Mouse (Mus musculus): Measurements from ENCODE around the gene Cd3eap. TPM values are rescaled to one million over a fixed set of nuclear protein-coding genes. Genes with fewer than 3 reads are reported as not detected.

The Cd3eap gene
- polyA plus RNA-seq, 1 experiment from 2014 or later: 30.2 TPM

DNA sequence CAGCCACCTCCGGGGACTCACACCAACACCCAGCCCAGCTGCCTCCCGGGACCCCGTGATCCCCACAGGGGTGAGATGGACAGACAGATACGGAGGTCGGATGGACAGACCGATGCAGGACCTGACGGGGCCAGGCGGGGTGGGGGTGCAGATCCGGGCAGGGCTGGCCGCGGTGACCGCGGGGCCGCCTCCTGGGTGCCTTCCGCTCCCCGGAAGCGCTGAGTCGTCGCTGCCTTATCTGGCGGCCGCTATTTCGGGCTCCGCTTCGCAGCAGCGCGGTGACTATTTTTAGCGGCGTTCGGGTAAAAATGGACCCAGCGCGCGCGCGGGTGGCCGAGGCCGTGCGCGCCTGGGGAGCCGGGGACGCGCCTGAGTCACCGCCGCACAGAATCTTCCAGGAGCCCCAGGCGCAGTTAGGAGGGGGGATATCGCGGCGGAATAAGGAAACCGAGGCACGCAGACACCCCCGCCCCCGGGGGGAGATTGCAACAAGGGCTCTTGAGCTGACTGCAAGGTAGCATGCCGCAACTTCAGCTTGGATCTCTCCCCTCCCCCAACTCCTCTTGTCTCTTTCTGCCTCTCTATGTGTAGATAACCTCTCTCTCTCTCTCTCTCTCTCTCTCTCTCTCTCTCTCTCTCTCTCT, 26.5 kb downstream of the Cd3eap start:
- DNase-seq (ENCODE audit: low spot score) (peak; percentile 73), ATAC-seq (replicated peaks; ENCODE audit: low FRiP score) (peak; percentile 75)
- Histone ChIP-seq H3K36me3 (ENCODE audit: control insufficient read depth, insufficient read depth, low read length) (no peaks in the 10 kb centered on the region), H3K9ac (ENCODE audit: low read depth, low read length) (peak overlapping the region; percentile 68), H3K9me3 (ENCODE audit: control insufficient read depth, low read length) (no peaks in the 10 kb centered on the region), H3K4me1 (replicated peaks; ENCODE audit: control insufficient read depth, insufficient read depth, low read length) (peaks cover 11% of the 10 kb centered on the region), H3K4me3 (ENCODE audit: low read depth, low read length) (peak overlapping the region; percentile 67), H3K27me3 (replicated peaks; ENCODE audit: control insufficient read depth, insufficient read depth, low read length) (no peaks in the 10 kb centered on the region; the same call in 1 of the 2 replicates), H3K4me2 (peak overlapping the region; percentile 91), H3K27ac (ENCODE audit: low read depth, low read length) (peak overlapping the region; percentile 58; the same call in 1 of the 2 replicates)
- WGBS: under 1% methylated on average over 50 of the region's 52 CpGs

DNA sequence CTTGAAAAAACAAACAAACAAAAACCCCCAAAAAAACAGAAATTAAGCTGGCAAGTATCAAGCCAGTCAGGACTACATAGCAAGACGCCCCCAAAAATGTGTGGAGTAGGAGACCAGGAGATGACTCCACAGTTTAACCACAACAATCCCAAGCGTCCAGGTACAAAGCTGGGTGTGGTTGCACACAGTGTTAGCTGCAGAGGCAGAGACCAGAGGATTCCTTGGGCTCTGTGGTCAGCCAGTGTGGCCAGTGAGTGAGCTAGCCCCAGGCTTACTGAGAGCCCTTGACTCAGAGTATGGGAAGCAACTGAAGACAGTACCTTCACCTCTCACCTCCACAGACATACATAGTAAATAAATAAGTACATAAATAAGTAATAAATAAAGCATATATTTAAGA, 27.4 kb downstream of the Cd3eap start:
- peaks cover 20% of the 10 kb centered on the region for H3K4me1 ChIP-seq (replicated peaks; ENCODE audit: control insufficient read depth, insufficient read depth, low read length)

DNA sequence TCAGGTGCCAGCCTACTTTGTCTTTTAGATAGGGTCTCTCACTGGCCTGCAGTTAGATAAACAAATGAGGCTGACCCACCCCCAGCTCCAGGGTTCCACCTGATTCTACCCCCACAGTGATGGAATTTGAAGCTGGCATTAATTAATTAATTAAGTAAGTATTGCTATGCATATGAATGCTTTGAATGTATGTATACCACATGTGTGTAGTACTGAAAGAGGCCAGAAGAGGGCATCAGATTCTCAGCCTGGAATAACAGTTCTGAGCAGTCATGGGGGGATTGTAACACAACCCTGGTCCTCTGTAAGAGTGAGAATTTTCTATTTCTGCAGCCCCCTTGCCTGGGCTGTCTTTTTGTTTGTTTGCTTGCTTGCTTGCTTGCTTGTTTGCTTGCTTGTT, 30.9 kb downstream of the Cd3eap start:
- ATAC-seq (replicated peaks; ENCODE audit: low FRiP score) (no peak), DNase-seq (ENCODE audit: low spot score) (no peak)

More for the DNA sequence above, 27.4 kb downstream of the Cd3eap start:
- Histone ChIP-seq H3K4me2 (no peak overlapping the region), H3K9ac (ENCODE audit: low read depth, low read length) (no peak overlapping the region), H3K27me3 (replicated peaks; ENCODE audit: control insufficient read depth, insufficient read depth, low read length) (peaks cover 1% of the 10 kb centered on the region; the same call in 1 of the 2 replicates), H3K36me3 (ENCODE audit: control insufficient read depth, insufficient read depth, low read length) (no peaks in the 10 kb centered on the region), H3K4me3 (ENCODE audit: low read depth, low read length) (no peak overlapping the region), H3K27ac (ENCODE audit: low read depth, low read length) (no peak overlapping the region), H3K9me3 (ENCODE audit: control insufficient read depth, low read length) (no peaks in the 10 kb centered on the region)
- WGBS: 60% methylated on average over 2 of the region's 2 CpGs
- ATAC-seq (replicated peaks; ENCODE audit: low FRiP score) (no peak), DNase-seq (ENCODE audit: low spot score) (no peak)

DNA sequence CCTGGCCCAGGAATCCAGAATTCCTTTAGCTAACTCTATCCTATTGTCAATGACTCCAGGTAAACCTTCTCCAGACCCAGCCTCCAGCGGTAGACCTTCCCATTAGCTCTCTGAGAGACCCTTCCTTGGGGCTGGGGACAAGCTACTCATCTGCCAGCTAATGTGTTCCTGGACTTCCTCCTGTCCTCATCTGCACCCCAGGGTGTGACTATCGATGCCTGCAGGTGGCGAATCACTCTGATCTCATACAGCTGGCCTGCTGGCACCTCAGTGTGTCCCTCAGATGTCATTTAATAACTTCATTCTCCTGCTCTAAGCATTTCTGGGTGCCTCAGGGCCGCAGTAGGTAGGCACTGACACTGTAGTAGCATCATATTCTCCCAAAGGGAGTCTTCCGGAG, 31.5 kb downstream of the Cd3eap start:
- no peak overlapping the region for H3K27ac ChIP-seq (ENCODE audit: low read depth, low read length)
- H3K36me3 ChIP-seq (ENCODE audit: control insufficient read depth, insufficient read depth, low read length): no peaks in the 10 kb centered on the region
- H3K27me3 ChIP-seq (replicated peaks; ENCODE audit: control insufficient read depth, insufficient read depth, low read length): peaks cover 12% of the 10 kb centered on the region
- ATAC-seq (replicated peaks; ENCODE audit: low FRiP score): no peak
- no peak overlapping the region for H3K9ac ChIP-seq (ENCODE audit: low read depth, low read length)
- 0 out of 2 replicates have a peak overlapping the region, but pooled peaks have one; percentile 17 for H3K4me3 ChIP-seq (ENCODE audit: low read depth, low read length)
- no peak for DNase-seq (ENCODE audit: low spot score)
- peak overlapping the region; percentile 78 for H3K4me2 ChIP-seq
- WGBS: 69% methylated on average over 5 of the region's 5 CpGs
- peaks cover 29% of the 10 kb centered on the region for H3K4me1 ChIP-seq (replicated peaks; ENCODE audit: control insufficient read depth, insufficient read depth, low read length)
- H3K9me3 ChIP-seq (ENCODE audit: control insufficient read depth, low read length): no peaks in the 10 kb centered on the region

More for the DNA sequence above, 30.9 kb downstream of the Cd3eap start:
- Histone ChIP-seq H3K9me3 (ENCODE audit: control insufficient read depth, low read length) (no peaks in the 10 kb centered on the region), H3K27me3 (replicated peaks; ENCODE audit: control insufficient read depth, insufficient read depth, low read length) (peaks cover 6% of the 10 kb centered on the region), H3K36me3 (ENCODE audit: control insufficient read depth, insufficient read depth, low read length) (no peaks in the 10 kb centered on the region), H3K4me2 (no peak overlapping the region), H3K4me3 (ENCODE audit: low read depth, low read length) (no peak overlapping the region), H3K4me1 (replicated peaks; ENCODE audit: control insufficient read depth, insufficient read depth, low read length) (peaks cover 30% of the 10 kb centered on the region), H3K27ac (ENCODE audit: low read depth, low read length) (no peak overlapping the region), H3K9ac (ENCODE audit: low read depth, low read length) (no peak overlapping the region)

DNA sequence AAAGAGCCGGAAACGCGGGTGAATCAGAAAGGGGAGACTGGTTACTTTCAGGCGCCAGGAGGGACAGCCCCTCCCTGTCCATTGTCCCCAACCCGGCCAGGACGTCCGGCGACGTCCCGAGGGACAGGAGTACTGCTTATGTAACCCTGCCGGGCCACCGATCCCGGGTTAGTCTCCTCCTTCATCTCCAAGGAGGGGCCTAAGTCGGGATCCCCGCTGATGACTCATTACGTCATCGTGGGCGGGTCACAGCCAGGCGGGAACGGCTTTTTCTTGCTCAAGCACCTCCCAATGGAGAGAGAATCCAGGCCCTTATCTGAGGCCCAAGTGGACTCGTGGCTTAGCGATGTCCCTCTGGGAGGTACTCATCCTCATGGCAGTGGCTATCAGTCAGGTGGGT, 32.2 kb downstream of the Cd3eap start:
- peak overlapping the region; percentile 78 for H3K4me2 ChIP-seq
- H3K27me3 ChIP-seq (replicated peaks; ENCODE audit: control insufficient read depth, insufficient read depth, low read length): peaks cover 18% of the 10 kb centered on the region
- WGBS: 0% methylated on average over 22 of the region's 22 CpGs

DNA sequence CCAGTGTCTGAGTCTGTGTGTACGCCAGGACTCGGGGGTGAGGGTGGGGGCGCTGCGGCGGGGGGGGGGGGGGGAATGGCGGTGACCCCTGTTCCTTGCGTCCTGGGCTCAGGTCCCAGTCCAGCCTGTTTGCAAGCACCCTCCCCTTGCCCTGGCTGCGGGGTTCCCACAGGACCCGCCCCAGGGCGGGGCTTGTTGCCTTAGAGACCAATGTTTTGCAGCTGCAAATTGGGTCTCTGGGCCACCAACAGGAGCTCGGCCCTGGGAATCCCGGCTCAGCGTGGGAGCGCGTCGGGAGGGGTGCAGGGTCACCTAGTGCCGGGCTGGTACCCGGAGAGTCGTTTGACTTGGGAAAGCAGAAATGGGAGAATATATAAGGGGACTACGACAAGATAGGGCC, 32.9 kb downstream of the Cd3eap start:
- Histone ChIP-seq H3K36me3 (ENCODE audit: control insufficient read depth, insufficient read depth, low read length) (no peaks in the 10 kb centered on the region), H3K27ac (ENCODE audit: low read depth, low read length) (no peak overlapping the region), H3K9me3 (ENCODE audit: control insufficient read depth, low read length) (no peaks in the 10 kb centered on the region), H3K4me1 (replicated peaks; ENCODE audit: control insufficient read depth, insufficient read depth, low read length) (peaks cover 23% of the 10 kb centered on the region), H3K27me3 (replicated peaks; ENCODE audit: control insufficient read depth, insufficient read depth, low read length) (peaks cover 23% of the 10 kb centered on the region), H3K9ac (ENCODE audit: low read depth, low read length) (no peak overlapping the region), H3K4me3 (ENCODE audit: low read depth, low read length) (peak overlapping the region; percentile 43), H3K4me2 (peak overlapping the region; percentile 78)
- peak; percentile 80 for DNase-seq (ENCODE audit: low spot score)
- ATAC-seq (replicated peaks; ENCODE audit: low FRiP score): peak; percentile 75
- WGBS: 2% methylated on average over 19 of the region's 20 CpGs

More for the DNA sequence above, 32.2 kb downstream of the Cd3eap start:
- H3K4me1 ChIP-seq (replicated peaks; ENCODE audit: control insufficient read depth, insufficient read depth, low read length): peaks cover 23% of the 10 kb centered on the region
- ATAC-seq (replicated peaks; ENCODE audit: low FRiP score) (peak; percentile 63), DNase-seq (ENCODE audit: low spot score) (peak; percentile 71)
- H3K27ac ChIP-seq (ENCODE audit: low read depth, low read length): peak overlapping the region; percentile 50; the same call in 1 of the 2 replicates
- no peaks in the 10 kb centered on the region for H3K36me3 ChIP-seq (ENCODE audit: control insufficient read depth, insufficient read depth, low read length)
- peak overlapping the region; percentile 26 for H3K9ac ChIP-seq (ENCODE audit: low read depth, low read length)
- H3K4me3 ChIP-seq (ENCODE audit: low read depth, low read length): peak overlapping the region; percentile 43
- no peaks in the 10 kb centered on the region for H3K9me3 ChIP-seq (ENCODE audit: control insufficient read depth, low read length)

DNA sequence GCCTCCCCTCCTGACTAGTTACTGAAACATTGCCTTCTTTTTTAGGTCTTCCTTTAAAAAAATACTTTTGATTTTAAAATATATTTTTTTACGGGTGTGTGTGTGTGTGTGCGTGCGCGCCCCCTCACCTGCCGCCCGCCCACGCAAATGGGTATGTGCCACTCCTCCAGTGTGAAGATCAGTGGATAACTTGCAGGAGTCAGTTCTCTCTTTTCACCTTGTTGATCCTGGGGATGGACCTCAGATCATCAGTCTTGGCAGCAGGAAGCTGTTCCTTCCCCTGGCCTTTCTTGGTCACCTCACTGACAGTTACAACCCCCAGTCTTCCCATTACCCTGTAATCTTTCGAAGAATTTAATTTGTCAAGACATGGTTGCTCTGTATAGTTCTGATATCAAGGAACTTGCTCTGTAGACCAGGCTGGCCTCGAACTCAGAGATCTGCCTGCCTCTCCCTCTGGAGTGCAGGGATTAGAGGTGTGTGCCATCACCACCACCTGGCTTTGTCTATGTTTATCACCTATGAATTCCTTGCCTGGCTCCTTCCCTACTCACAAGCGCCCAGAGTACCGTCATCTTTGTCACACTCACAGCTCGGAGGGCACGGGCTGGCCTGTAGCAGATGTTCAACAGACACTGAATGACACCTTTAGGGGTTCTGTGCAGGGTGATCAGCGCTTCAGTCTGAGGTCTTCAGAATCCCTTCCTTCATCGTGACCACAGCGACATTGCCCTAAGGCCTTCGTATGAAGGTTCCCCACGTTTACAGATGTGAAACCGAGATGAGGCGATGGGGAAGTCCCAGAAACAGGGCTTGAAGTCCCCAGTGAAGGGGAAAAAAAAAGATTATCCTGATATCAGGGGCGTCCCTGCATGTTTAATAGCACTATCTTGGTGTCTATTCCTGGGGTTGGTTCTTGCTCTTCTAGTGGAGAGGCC, 33.8 kb downstream of the Cd3eap start:
- peaks cover 25% of the 10 kb centered on the region for H3K27me3 ChIP-seq (replicated peaks; ENCODE audit: control insufficient read depth, insufficient read depth, low read length)
- no peaks in the 10 kb centered on the region for H3K9me3 ChIP-seq (ENCODE audit: control insufficient read depth, low read length)
- H3K4me3 ChIP-seq (ENCODE audit: low read depth, low read length): no peak overlapping the region
- peaks cover 23% of the 10 kb centered on the region for H3K4me1 ChIP-seq (replicated peaks; ENCODE audit: control insufficient read depth, insufficient read depth, low read length)
- H3K9ac ChIP-seq (ENCODE audit: low read depth, low read length): no peak overlapping the region
- DNase-seq (ENCODE audit: low spot score) (no peak), ATAC-seq (replicated peaks; ENCODE audit: low FRiP score) (no peak)
- no peak overlapping the region for H3K27ac ChIP-seq (ENCODE audit: low read depth, low read length)
- H3K36me3 ChIP-seq (ENCODE audit: control insufficient read depth, insufficient read depth, low read length): no peaks in the 10 kb centered on the region
- peak overlapping the region; percentile 78 for H3K4me2 ChIP-seq
- WGBS: 59% methylated on average over 21 of the region's 21 CpGs

DNA sequence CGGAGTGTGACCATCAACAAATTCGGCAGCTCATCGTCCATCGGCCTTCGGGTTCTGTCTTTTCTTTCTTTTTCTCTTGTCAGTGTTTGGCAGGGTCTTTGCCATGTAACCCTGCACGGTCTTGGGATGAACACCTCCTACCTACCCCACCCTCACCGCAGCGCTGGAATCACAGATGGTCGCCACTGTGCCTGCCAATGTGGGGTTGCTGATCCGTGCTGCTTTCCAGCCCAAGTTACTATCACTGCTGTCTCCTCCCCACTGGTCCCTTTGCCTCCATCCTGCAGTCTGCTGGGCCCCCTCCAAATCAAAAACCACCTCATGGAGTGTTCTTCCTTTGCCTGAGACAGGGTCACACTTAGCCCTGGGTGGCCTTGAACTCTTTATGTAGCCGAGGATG, 35.1 kb downstream of the Cd3eap start:
- Histone ChIP-seq H3K27ac (ENCODE audit: low read depth, low read length) (no peak overlapping the region), H3K9me3 (ENCODE audit: control insufficient read depth, low read length) (no peaks in the 10 kb centered on the region), H3K4me3 (ENCODE audit: low read depth, low read length) (no peak overlapping the region), H3K36me3 (ENCODE audit: control insufficient read depth, insufficient read depth, low read length) (no peaks in the 10 kb centered on the region), H3K4me2 (no peak overlapping the region), H3K9ac (ENCODE audit: low read depth, low read length) (no peak overlapping the region), H3K27me3 (replicated peaks; ENCODE audit: control insufficient read depth, insufficient read depth, low read length) (peaks cover 31% of the 10 kb centered on the region), H3K4me1 (replicated peaks; ENCODE audit: control insufficient read depth, insufficient read depth, low read length) (peaks cover 32% of the 10 kb centered on the region)
- ATAC-seq (replicated peaks; ENCODE audit: low FRiP score) (no peak), DNase-seq (ENCODE audit: low spot score) (no peak)
- WGBS: 83% methylated on average over 11 of the region's 11 CpGs

All from liver, embryonic 11.5 days (tissue).